Mouse (Mus musculus) embryonic facial prominence, embryonic 15.5 days (tissue): ENCODE results near the gene Ap1s1. TPM values are rescaled to one million over a fixed set of nuclear protein-coding genes. Genes with fewer than 3 reads are reported as not detected.

Experiments
- ATAC-seq: fragments of 200-750 bp; cut with Nextera tagmentation; 2 replicates; pipeline ENCODE4 v1.8.0; 2017; ENCODE audit warnings: low read depth, moderate TSS enrichment; ENCODE audit not compliant: insufficient number of reproducible peaks, low FRiP score, low TSS enrichment
- H3K27ac ChIP-seq: fragments of 300-500 bp; sonication (generic); replicated peaks from 2 replicates; pipeline ENCODE4 v1.5.1; 2015; ENCODE audit warnings: mild to moderate bottlenecking, inconsistent platforms
- H3K27me3 ChIP-seq: fragments of 300-500 bp; sonication (generic); 2 replicates; pipeline ENCODE4 v1.6.1; 2015; ENCODE audit warnings: inconsistent platforms
- H3K36me3 ChIP-seq: fragments of 300-500 bp; sonication (generic); 2 replicates; pipeline ENCODE4 v1.6.1; 2015; ENCODE audit warnings: mild to moderate bottlenecking, inconsistent platforms
- H3K4me1 ChIP-seq: fragments of 300-500 bp; sonication (generic); 2 replicates; pipeline ENCODE4 v1.6.1; 2015; ENCODE audit warnings: inconsistent platforms
- H3K4me2 ChIP-seq: fragments of 300-500 bp; sonication (generic); replicated peaks from 2 replicates; pipeline ENCODE4 v1.6.1; 2015; ENCODE audit warnings: mild to moderate bottlenecking, inconsistent platforms
- H3K4me3 ChIP-seq: fragments of 300-500 bp; sonication (generic); replicated peaks from 2 replicates; pipeline ENCODE4 v1.5.1; 2015; ENCODE audit warnings: mild to moderate bottlenecking, inconsistent platforms
- H3K9ac ChIP-seq: fragments of 300-500 bp; sonication (generic); 2 replicates; pipeline ENCODE4 v1.6.1; 2015; ENCODE audit warnings: inconsistent platforms
- H3K9me3 ChIP-seq: fragments of 300-500 bp; sonication (generic); replicated peaks from 2 replicates; pipeline ENCODE4 v1.6.1; 2016; ENCODE audit warnings: inconsistent platforms
- WGBS: fragments of 180-500 bp; shearing (Covaris S2); methylation state at CpG from one replicate; pipeline ENCODE4 v1.1.7; 2015; 5-methylcytosine and 5-hydroxymethylcytosine counted together
- polyA plus RNA-seq: library from polyadenylated mRNA; unstranded; fragments of >200 nt; fragmentation: Nextera tagmentation; extraction: Ambion mirVana; gene quantifications from 2 replicates; pipeline ENCODE4 v1.2.1, GENCODE M21; 2015

The Ap1s1 gene
- polyA plus RNA-seq, 1 experiment from 2014 or later, result 165 TPM

DNA sequence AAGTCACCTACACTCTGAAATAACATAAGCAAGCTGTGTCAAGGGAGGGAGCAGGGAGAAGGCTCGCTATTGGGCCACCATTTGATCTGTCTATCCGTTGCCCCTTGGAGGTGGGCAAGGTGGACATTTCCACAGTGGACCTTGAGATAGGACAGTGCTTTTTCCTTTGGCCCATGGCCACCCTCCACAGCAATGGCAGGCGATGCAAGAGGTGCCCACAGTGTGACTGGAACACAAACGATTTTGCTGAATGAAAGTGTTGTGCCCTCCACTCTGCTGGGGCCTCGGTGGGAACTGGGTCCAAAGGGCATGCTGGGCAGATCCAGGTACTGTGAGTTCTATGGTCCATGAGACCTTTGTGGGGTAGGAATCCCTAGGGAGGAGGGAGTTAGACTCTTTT, 16.7 kb upstream of the Ap1s1 start:
- Histone ChIP-seq H3K4me2 (no peak overlapping the region), H3K4me3 (no peak overlapping the region), H3K9ac (no peak overlapping the region), H3K27ac (no peak overlapping the region), H3K9me3 (no peaks in the 10 kb centered on the region), H3K36me3 (no peaks in the 10 kb centered on the region), H3K27me3 (no peaks in the 10 kb centered on the region), H3K4me1 (no peaks in the 10 kb centered on the region)
- ATAC-seq, result no peak
- 84% methylated on average over 5 of the region's 5 CpGs for WGBS

GRCm38 (mm10) chr5:137061809-137062481, 16.0 kb upstream of the Ap1s1 start:
- Histone ChIP-seq H3K36me3 (no peaks in the 10 kb centered on the region), H3K9me3 (no peaks in the 10 kb centered on the region), H3K4me1 (no peaks in the 10 kb centered on the region), H3K4me3 (no peak overlapping the region), H3K27ac (no peak overlapping the region), H3K4me2 (no peak overlapping the region), H3K9ac (no peak overlapping the region), H3K27me3 (no peaks in the 10 kb centered on the region)
- WGBS, result 25% methylated on average over 10 of the region's 12 CpGs
- no peak for ATAC-seq

DNA sequence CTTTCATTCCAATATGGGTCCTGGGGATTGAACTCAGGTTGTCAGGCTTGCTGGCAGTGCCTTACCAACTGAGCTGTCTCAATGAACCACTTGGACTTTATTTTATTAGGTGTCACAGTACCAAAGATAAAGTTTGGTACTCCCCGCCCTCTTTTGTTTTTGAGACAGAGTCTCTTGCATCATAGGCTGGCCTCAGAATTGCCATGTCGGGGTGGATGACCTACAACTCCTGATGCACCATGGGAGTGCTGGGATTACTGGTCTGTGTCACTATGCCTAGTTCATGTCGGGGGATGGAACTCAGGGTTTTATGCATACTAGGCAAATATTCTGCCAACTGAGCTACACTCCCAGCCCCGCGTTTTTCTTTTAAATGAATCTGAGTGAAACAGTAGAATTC, 8.9 kb upstream of the Ap1s1 start:
- no peak for ATAC-seq
- H3K4me1 ChIP-seq, result no peaks in the 10 kb centered on the region
- no peaks in the 10 kb centered on the region for H3K36me3 ChIP-seq
- no peaks in the 10 kb centered on the region for H3K9me3 ChIP-seq
- no peak overlapping the region for H3K4me3 ChIP-seq
- H3K27me3 ChIP-seq, result no peaks in the 10 kb centered on the region
- 81% methylated on average over 5 of the region's 5 CpGs for WGBS
- no peak overlapping the region for H3K4me2 ChIP-seq
- no peak overlapping the region for H3K27ac ChIP-seq
- no peak overlapping the region for H3K9ac ChIP-seq

GRCm38 (mm10) chr5:137054299-137054698, 8.4 kb upstream of the Ap1s1 start:
- Histone ChIP-seq H3K4me3 (no peak overlapping the region), H3K4me2 (no peak overlapping the region), H3K9ac (no peak overlapping the region), H3K36me3 (no peaks in the 10 kb centered on the region), H3K27me3 (no peaks in the 10 kb centered on the region), H3K27ac (no peak overlapping the region), H3K9me3 (no peaks in the 10 kb centered on the region), H3K4me1 (no peaks in the 10 kb centered on the region)
- ATAC-seq, result no peak
- 89% methylated on average over 7 of the region's 7 CpGs for WGBS

- no peaks in the 10 kb centered on the region for H3K4me1 ChIP-seq
- H3K27ac ChIP-seq, result no peak overlapping the region
- H3K4me3 ChIP-seq, result no peak overlapping the region
- no peaks in the 10 kb centered on the region for H3K9me3 ChIP-seq
- no peak for ATAC-seq
- no peaks in the 10 kb centered on the region for H3K36me3 ChIP-seq
- WGBS, result 80% methylated on average over 5 of the region's 5 CpGs
- no peaks in the 10 kb centered on the region for H3K27me3 ChIP-seq
- H3K9ac ChIP-seq, result no peak overlapping the region
- no peak overlapping the region for H3K4me2 ChIP-seq
These were observed 6.1 kb upstream of the Ap1s1 start for GRCm38 (mm10) chr5:137051914-137052505.

- ATAC-seq, result no peak
These were observed 5.2 kb upstream of the Ap1s1 start for GRCm38 (mm10) chr5:137051125-137051524.

GRCm38 (mm10) chr5:137046991-137047390, 1.1 kb upstream of the Ap1s1 start:
- Histone ChIP-seq H3K27ac (no peak overlapping the region), H3K9ac (no peak overlapping the region), H3K4me1 (peaks cover 15% of the 10 kb centered on the region), H3K9me3 (no peaks in the 10 kb centered on the region), H3K4me2 (no peak overlapping the region), H3K27me3 (no peaks in the 10 kb centered on the region), H3K4me3 (no peak overlapping the region), H3K36me3 (peaks cover 7% of the 10 kb centered on the region)
- ATAC-seq, result no peak

More at GRCm38 (mm10) chr5:137051125-137051524, 5.2 kb upstream of the Ap1s1 start:
- H3K4me1 ChIP-seq, result peaks cover 4% of the 10 kb centered on the region; the same call in 1 of the 2 replicates
- no peaks in the 10 kb centered on the region for H3K9me3 ChIP-seq
- no peak overlapping the region for H3K4me2 ChIP-seq
- no peak overlapping the region for H3K27ac ChIP-seq
- WGBS, result 61% methylated on average over 6 of the region's 6 CpGs
- no peaks in the 10 kb centered on the region for H3K36me3 ChIP-seq
- H3K4me3 ChIP-seq, result no peak overlapping the region
- no peaks in the 10 kb centered on the region for H3K27me3 ChIP-seq
- no peak overlapping the region for H3K9ac ChIP-seq

DNA sequence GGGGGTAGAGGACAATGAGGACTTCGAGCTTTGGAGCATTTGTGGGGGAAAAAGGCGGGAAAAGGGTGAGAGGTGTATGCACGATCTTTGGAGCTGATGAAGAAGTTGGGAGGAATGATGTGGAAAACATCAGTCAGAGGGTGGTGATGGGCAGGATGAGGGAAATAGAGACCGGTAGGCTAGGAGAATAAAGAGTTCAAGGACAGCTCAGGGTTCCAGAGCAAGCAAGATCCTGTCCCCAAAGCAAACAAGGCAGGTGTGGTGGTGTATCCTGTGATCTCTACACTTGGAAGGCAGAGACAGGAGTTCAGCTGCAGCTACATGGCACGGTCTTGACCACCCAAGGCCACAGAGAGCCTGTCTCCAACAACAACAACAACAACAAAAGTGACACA, 386 bp upstream of the Ap1s1 start:
- peak; percentile 1; the same call in 1 of the 2 replicates for ATAC-seq
- WGBS, result 26% methylated on average over 5 of the region's 5 CpGs
- Histone ChIP-seq H3K9me3 (no peaks in the 10 kb centered on the region), H3K4me2 (peak overlapping the region; percentile 73), H3K4me1 (peaks cover 15% of the 10 kb centered on the region), H3K36me3 (peaks cover 14% of the 10 kb centered on the region), H3K9ac (no peak overlapping the region), H3K27ac (no peak overlapping the region), H3K27me3 (no peaks in the 10 kb centered on the region), H3K4me3 (peak overlapping the region; percentile 72)

DNA sequence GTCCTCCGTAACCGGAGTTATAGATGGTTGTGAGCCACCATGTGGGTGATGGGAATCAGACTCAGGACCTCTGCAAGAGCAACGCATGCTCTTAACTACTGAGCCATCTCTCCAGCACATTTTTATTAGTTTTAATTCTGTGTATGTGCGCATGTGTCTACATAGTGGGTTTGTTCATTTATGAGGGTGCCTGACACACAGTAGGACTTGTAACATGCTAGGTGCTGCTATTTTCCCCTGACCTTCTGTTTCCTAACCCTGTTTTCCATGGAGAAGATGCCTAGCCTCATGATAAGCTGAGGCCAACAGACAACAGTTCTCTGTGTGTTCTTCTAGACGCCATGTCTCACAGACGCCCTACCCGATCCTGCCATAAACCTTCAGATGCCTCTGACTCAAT, 1.9 kb downstream of the Ap1s1 start:
- H3K9me3 ChIP-seq, result no peaks in the 10 kb centered on the region
- H3K36me3 ChIP-seq, result peaks cover 33% of the 10 kb centered on the region
- no peak overlapping the region for H3K4me2 ChIP-seq
- H3K9ac ChIP-seq, result no peak overlapping the region
- no peaks in the 10 kb centered on the region for H3K27me3 ChIP-seq
- peaks cover 15% of the 10 kb centered on the region for H3K4me1 ChIP-seq
- WGBS, result 95% methylated on average over 7 of the region's 7 CpGs
- ATAC-seq, result no peak
- no peak overlapping the region for H3K4me3 ChIP-seq
- no peak overlapping the region for H3K27ac ChIP-seq

DNA sequence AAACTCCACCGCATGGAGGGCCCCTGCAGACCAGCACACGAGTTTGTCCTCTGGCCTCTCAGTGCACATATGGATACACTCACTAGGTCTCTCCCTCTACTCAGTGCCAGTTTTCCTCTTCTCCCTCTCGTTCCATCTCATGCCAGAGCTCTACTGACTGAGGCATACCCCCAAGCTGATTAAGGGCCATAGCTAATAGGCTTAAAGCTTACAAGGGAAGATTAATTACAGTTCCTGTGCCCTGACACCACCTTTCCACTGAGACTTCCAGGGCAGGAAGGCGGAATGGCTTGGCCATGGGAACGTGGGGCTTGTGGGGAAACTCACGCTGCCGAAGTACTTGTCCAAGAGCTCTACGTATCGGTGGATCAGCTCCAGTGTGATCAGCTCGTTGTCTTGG, 4.5 kb downstream of the Ap1s1 start:
- Histone ChIP-seq H3K27ac (no peak overlapping the region), H3K4me3 (no peak overlapping the region), H3K27me3 (no peaks in the 10 kb centered on the region), H3K4me1 (peaks cover 14% of the 10 kb centered on the region), H3K9ac (no peak overlapping the region), H3K9me3 (no peaks in the 10 kb centered on the region), H3K4me2 (no peak overlapping the region), H3K36me3 (peaks cover 58% of the 10 kb centered on the region)
- ATAC-seq, result no peak
- 84% methylated on average over 10 of the region's 10 CpGs for WGBS

DNA sequence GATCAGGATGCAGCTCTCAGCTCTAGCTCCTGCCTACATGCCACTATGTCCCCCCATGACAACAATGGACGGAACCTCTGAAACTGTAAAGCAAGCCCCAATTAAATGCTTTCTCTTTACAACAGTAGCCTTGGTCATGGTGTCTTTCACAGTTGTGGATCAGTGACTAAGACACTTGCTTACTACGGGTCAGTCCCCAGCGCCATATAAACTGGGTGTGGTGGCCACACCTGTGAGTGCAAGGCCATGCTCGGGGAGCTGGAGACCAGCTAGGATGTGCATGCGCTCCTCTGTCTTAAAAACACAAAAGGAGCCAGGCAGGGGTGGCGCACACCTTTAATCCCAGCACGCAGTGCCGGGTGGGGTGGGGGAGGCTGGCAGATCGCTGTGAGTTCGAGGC, 6.5 kb downstream of the Ap1s1 start:
- Histone ChIP-seq H3K9ac (no peak overlapping the region), H3K9me3 (no peaks in the 10 kb centered on the region), H3K27me3 (no peaks in the 10 kb centered on the region), H3K4me1 (no peaks in the 10 kb centered on the region; the same call in 1 of the 2 replicates), H3K4me2 (no peak overlapping the region), H3K36me3 (peaks cover 69% of the 10 kb centered on the region), H3K4me3 (no peak overlapping the region), H3K27ac (no peak overlapping the region)
- 93% methylated on average over 10 of the region's 10 CpGs for WGBS
- no peak for ATAC-seq

DNA sequence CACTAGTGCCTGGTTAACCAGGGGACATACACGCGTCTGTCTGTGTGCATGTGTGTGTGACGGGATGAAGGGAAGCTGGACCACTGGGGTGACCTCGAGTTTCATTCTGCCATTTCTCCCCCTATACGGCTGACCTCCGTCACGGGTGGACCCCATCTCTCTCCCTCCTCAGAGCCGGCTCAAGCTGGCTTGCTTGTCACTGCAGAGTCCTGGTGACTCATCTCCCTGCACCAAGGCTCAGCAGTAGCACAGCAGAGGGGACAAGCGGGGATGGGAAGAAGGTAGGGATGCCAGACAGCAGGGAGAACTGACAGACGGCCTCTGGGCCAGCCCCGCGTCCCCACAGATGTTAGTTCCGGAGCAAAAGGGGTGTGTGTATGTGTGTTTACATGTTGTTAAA, 9.7 kb downstream of the Ap1s1 start:
- Histone ChIP-seq H3K4me3 (no peak overlapping the region), H3K36me3 (peaks cover 54% of the 10 kb centered on the region)
- ATAC-seq, result no peak

More for the DNA sequence above, 9.7 kb downstream of the Ap1s1 start:
- Histone ChIP-seq H3K4me1 (peaks cover 21% of the 10 kb centered on the region), H3K27ac (no peak overlapping the region), H3K9me3 (no peaks in the 10 kb centered on the region), H3K9ac (no peak overlapping the region), H3K27me3 (peaks cover 13% of the 10 kb centered on the region), H3K4me2 (no peak overlapping the region)
- WGBS, result 79% methylated on average over 13 of the region's 13 CpGs
